Comparison of ENCODE assay signal across 8 mouse cellular contexts in the genomic region with DNA sequence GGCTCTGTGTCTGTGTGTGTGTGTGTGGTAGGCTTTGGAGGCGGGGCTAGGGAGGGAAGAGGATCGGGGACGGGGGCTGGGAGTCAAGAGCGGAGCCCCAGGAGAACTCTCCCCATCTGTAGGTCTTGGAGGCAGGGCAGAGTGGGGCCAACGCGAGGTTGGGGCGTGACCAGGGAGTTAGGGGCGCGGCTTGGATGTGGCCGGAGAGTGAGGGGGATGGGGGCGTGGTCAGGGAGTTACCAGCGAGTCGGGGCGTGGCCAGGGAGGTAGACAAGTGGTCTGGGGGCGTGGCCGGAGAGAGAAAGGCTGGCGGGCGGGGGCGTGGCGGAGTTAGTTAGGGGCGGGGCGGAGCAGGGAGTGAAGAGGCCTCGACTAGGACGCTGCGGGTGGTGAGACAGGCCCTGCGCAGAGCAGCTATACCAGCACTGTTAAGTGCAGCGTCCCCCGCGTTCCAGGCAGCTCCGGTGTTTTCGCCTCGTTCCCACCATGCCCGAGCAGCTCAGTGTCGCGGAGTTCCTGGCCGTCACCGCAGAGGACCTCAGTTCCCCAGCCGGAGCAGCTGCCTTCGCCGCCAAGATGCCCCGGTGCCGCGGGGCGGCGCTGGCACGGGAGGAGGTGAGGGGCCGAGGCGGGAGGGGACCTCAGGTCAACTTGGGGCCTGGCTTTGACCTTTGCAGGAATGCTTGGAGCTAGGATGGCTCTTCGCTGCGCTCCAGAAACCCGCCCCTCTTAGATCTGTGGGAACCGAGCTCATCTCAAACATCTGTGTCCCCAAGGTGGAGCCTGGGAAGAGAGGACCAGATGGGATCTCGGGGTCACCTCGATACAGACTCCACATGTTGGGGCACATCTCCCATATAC. TPM values are rescaled to one million over a fixed set of nuclear protein-coding genes. Genes with fewer than 3 reads are reported as not detected.
DNase-seq lines count a peak whose midpoint lies in the region; ATAC-seq and TF ChIP-seq lines count a peak whose summit lies in the region.

A gene (plus strand): TSS at position 333 of the 861 bp plus-strand sequence.

- peak in 1 of 2 experiments; percentile 30; a peak in 2 of 4 replicates for TF ChIP-seq CTCF in CH12.LX (conservative IDR thresholded peaks at IDR 0.05 in 1 of 2, IDR thresholded peaks at IDR 0.05 in 1 of 2; ENCODE audit: low read depth in 2 of 2, low read length in 2 of 2)
- peak; percentile 20; the same call in 1 of the 2 replicates for TF ChIP-seq CTCF in heart, postnatal 0 days (IDR thresholded peaks at IDR 0.05; ENCODE audit: low read depth)
- TF ChIP-seq CTCF in liver, postnatal 0 days (IDR thresholded peaks at IDR 0.05; ENCODE audit: low read depth), result peak; percentile 37; the same call in 1 of the 2 replicates

- ATAC-seq in forebrain, embryonic 12.5 days (ENCODE audit: low FRiP score), result peak; percentile 91
- ATAC-seq in heart, postnatal 0 days (ENCODE audit: insufficient read depth, low read depth), result peak; percentile 93
- peak; percentile 89 for ATAC-seq in liver, postnatal 0 days
- peak; percentile 88 for ATAC-seq in neural tube, embryonic 14.5 days (ENCODE audit: low read depth)

- peak within 1 kb of the TSS; percentile 31 to 69 (median 45) for H3K4me3 ChIP-seq in CH12.LX (replicated peaks in 1 of 3; ENCODE audit: low read depth in 2 of 3, low read length in 2 of 3, poor library complexity in 1 of 3)
- peak within 1 kb of the TSS; percentile 52 for H3K4me3 ChIP-seq in forebrain, embryonic 12.5 days (replicated peaks)
- H3K4me3 ChIP-seq in heart, postnatal 0 days (ENCODE audit: low read depth, low read length), result peak within 1 kb of the TSS; percentile 60
- H3K4me3 ChIP-seq in liver, postnatal 0 days (ENCODE audit: low read depth, low read length), result peak within 1 kb of the TSS; percentile 55
- peak within 1 kb of the TSS; percentile 56 for H3K4me3 ChIP-seq in neural tube, embryonic 14.5 days (ENCODE audit: low read depth, low read length)

- H3K36me3 ChIP-seq in CH12.LX (replicated peaks in 1 of 2; ENCODE audit: control insufficient read depth in 1 of 2, insufficient read depth in 1 of 2, low read length in 1 of 2), result no peaks in the 10 kb centered on the region
- H3K36me3 ChIP-seq in forebrain, embryonic 12.5 days (replicated peaks), result no peaks in the 10 kb centered on the region
- no peaks in the 10 kb centered on the region for H3K36me3 ChIP-seq in heart, postnatal 0 days (replicated peaks; ENCODE audit: control insufficient read depth, insufficient read depth, low read length)
- H3K36me3 ChIP-seq in liver, postnatal 0 days (replicated peaks; ENCODE audit: insufficient read depth, low read length), result no peaks in the 10 kb centered on the region
- no peaks in the 10 kb centered on the region for H3K36me3 ChIP-seq in neural tube, embryonic 14.5 days (ENCODE audit: control insufficient read depth, insufficient read depth, low read length)

- in situ Hi-C loops in CH12.LX (cut with MboI; ENCODE audit: low pct_ligation_motif_present, low pct_unique_long_range_greater_than_20kb, low sequenced_read_pairs), result loop anchor here (5.0 kb wide), 1 partner anchor 36 kb away; no protein-coding TSS in a partner anchor

- TF ChIP-seq POLR2A in CH12.LX (IDR thresholded peaks at IDR 0.05; ENCODE audit: low read depth, low read length), result no peak

- 1% methylated on average over 54 of the region's 54 CpGs for WGBS in forebrain, embryonic 12.5 days
- under 1% methylated on average over 51 of the region's 54 CpGs for WGBS in heart, postnatal 0 days
- WGBS in liver, postnatal 0 days (ENCODE audit: insufficient replicate concordance), result under 1% methylated on average over 52 of the region's 54 CpGs
- under 1% methylated on average over 45 of the region's 54 CpGs for WGBS in neural tube, embryonic 14.5 days

- peaks cover 3 to 8% of the 10 kb centered on the region in 2 experiments; a peak in 3 of 4 replicates for H3K4me1 ChIP-seq in CH12.LX (ENCODE audit: control insufficient read depth in 1 of 2, insufficient read depth in 2 of 2)
- peaks cover 14% of the 10 kb centered on the region for H3K4me1 ChIP-seq in forebrain, embryonic 12.5 days
- peaks cover 12% of the 10 kb centered on the region for H3K4me1 ChIP-seq in heart, postnatal 0 days (ENCODE audit: control insufficient read depth, insufficient read depth)
- H3K4me1 ChIP-seq in liver, postnatal 0 days (ENCODE audit: insufficient read depth), result peaks cover 17% of the 10 kb centered on the region
- peaks cover 6% of the 10 kb centered on the region; the same call in 1 of the 2 replicates for H3K4me1 ChIP-seq in neural tube, embryonic 14.5 days (ENCODE audit: control insufficient read depth, insufficient read depth, low read length)

- TF ChIP-seq RAD21 in CH12.LX (IDR thresholded peaks at IDR 0.05; ENCODE audit: low read depth, low read length), result no peak

- peaks cover 70% of the 10 kb centered on the region for H3K27me3 ChIP-seq in CH12.LX (replicated peaks)
- H3K27me3 ChIP-seq in forebrain, embryonic 12.5 days, result peaks cover 19% of the 10 kb centered on the region; the same call in 1 of the 2 replicates
- H3K27me3 ChIP-seq in heart, postnatal 0 days (ENCODE audit: control insufficient read depth, insufficient read depth, low read length), result no peaks in the 10 kb centered on the region
- H3K27me3 ChIP-seq in liver, postnatal 0 days (ENCODE audit: insufficient read depth, low read length), result peaks cover 18% of the 10 kb centered on the region
- H3K27me3 ChIP-seq in neural tube, embryonic 14.5 days (ENCODE audit: control insufficient read depth, insufficient read depth, low read length), result no peaks in the 10 kb centered on the region

- dilution Hi-C loops in CH12.LX (cut with MboI; ENCODE audit: extremely low pct_ligation_motif_present, extremely low pct_unique_long_range_greater_than_20kb, low sequenced_read_pairs), result no loop called here

- H3K9ac ChIP-seq in CH12.LX (ENCODE audit: insufficient read depth, low read depth), result peak within 1 kb of the TSS; percentile 55
- peak within 1 kb of the TSS; percentile 74 for H3K9ac ChIP-seq in forebrain, embryonic 12.5 days
- H3K9ac ChIP-seq in heart, postnatal 0 days (replicated peaks; ENCODE audit: low read depth, low read length), result peak within 1 kb of the TSS; percentile 44; the same call in 1 of the 2 replicates
- H3K9ac ChIP-seq in liver, postnatal 0 days (replicated peaks), result peak within 1 kb of the TSS; percentile 72
- H3K9ac ChIP-seq in neural tube, embryonic 14.5 days (replicated peaks; ENCODE audit: low read depth, low read length), result peak within 1 kb of the TSS; percentile 73

- no peak within 1 kb of the TSS for H3K27ac ChIP-seq in CH12.LX (ENCODE audit: insufficient read depth, low read depth)
- H3K27ac ChIP-seq in forebrain, embryonic 12.5 days, result peak within 1 kb of the TSS; percentile 42; the same call in 1 of the 2 replicates
- H3K27ac ChIP-seq in heart, postnatal 0 days (ENCODE audit: low read depth), result 0 out of 2 replicates have a peak within 1 kb of the TSS, but pooled peaks have one; percentile 22
- H3K27ac ChIP-seq in liver, postnatal 0 days (ENCODE audit: low read depth), result peak within 1 kb of the TSS; percentile 59
- H3K27ac ChIP-seq in neural tube, embryonic 14.5 days (ENCODE audit: low read depth, low read length), result peak within 1 kb of the TSS; percentile 34; the same call in 1 of the 2 replicates

- no peaks in the 10 kb centered on the region for H3K9me3 ChIP-seq in CH12.LX (replicated peaks; ENCODE audit: low read length)
- H3K9me3 ChIP-seq in forebrain, embryonic 12.5 days, result no peaks in the 10 kb centered on the region
- no peaks in the 10 kb centered on the region for H3K9me3 ChIP-seq in heart, postnatal 0 days (replicated peaks; ENCODE audit: control insufficient read depth, low read length)
- no peaks in the 10 kb centered on the region for H3K9me3 ChIP-seq in liver, postnatal 0 days (ENCODE audit: low read length)
- no peaks in the 10 kb centered on the region for H3K9me3 ChIP-seq in neural tube, embryonic 14.5 days (ENCODE audit: control insufficient read depth, low read length)

- H3K4me2 ChIP-seq in CH12.LX (ENCODE audit: insufficient read depth, low read depth, poor library complexity, severe bottlenecking), result peak within 1 kb of the TSS; percentile 85
- peak within 1 kb of the TSS; percentile 98 for H3K4me2 ChIP-seq in forebrain, embryonic 12.5 days
- H3K4me2 ChIP-seq in heart, postnatal 0 days (ENCODE audit: low read depth, low read length), result peak within 1 kb of the TSS; percentile 91
- H3K4me2 ChIP-seq in liver, postnatal 0 days (ENCODE audit: low read depth, low read length), result peak within 1 kb of the TSS; percentile 88
- peak within 1 kb of the TSS; percentile 96 for H3K4me2 ChIP-seq in neural tube, embryonic 14.5 days (ENCODE audit: low read depth, low read length)

- no peak for TF ChIP-seq EP300 in CH12.LX (IDR thresholded peaks at IDR 0.05; ENCODE audit: low read length)
- no peak for TF ChIP-seq EP300 in heart, postnatal 0 days (IDR thresholded peaks at IDR 0.05; ENCODE audit: low read depth)
- TF ChIP-seq EP300 in liver, postnatal 0 days (IDR thresholded peaks at IDR 0.05; ENCODE audit: low read depth), result no peak

- no peaks in the 10 kb centered on the region for H3K79me2 ChIP-seq in CH12.LX (replicated peaks; ENCODE audit: control insufficient read depth, extremely low read depth, insufficient read depth, poor library complexity, severe bottlenecking)

- peak; percentile 78 for DNase-seq in CH12.LX (ENCODE audit: extremely low read depth)
- DNase-seq in c-Kit-positive CD71-positive TER-119-negative erythroid progenitor cells, embryonic 14.5 days (ENCODE audit: low read depth), result peak; percentile 91
- peak; percentile 96 for DNase-seq in heart, postnatal 0 days (ENCODE audit: low spot score)
- DNase-seq in kidney, postnatal 4 days, result peak; percentile 100
- peak; percentile 98 for DNase-seq in liver, postnatal 0 days
- DNase-seq in testis, postnatal 10 days (ENCODE audit: low spot score), result peak; percentile 100

TF ChIP-seq in CH12.LX, 34 proteins besides CTCF, POLR2A, EP300 and RAD21 (continues in another document):
- TF ChIP-seq MXI1 (IDR thresholded peaks at IDR 0.05; ENCODE audit: low read depth, low read length) (peak; percentile 63; the same call in 1 of the 2 replicates), MAFK (IDR thresholded peaks at IDR 0.05; ENCODE audit: insufficient replicate concordance, low read length) (no peak), ELF1 (IDR thresholded peaks at IDR 0.05; ENCODE audit: low read depth, low read length) (0 out of 2 replicates have a peak, but pooled peaks have one; percentile 17), KAT2A (IDR thresholded peaks at IDR 0.05; ENCODE audit: insufficient replicate concordance, low read length) (no peak), MAZ (IDR thresholded peaks at IDR 0.05; ENCODE audit: low read depth, low read length) (peak; percentile 55; the same call in 1 of the 2 replicates)

RNA-seq across cellular contexts. Expression of the gene that starts here (rescaled TPM):
- total RNA-seq in CH12.LX (2012; rRNA removed) (0.08 TPM in 2 replicates), CH12.LX (2014; rRNA removed) (not detected in 2 replicates)
- 0.07 TPM in 1 of 2 replicates, not detected in the other for polyA plus RNA-seq in CH12.LX (2012; ENCODE audit: insufficient read length, low read depth)
- 5.9 and 6.4 TPM in 2 replicates for polyA plus RNA-seq in forebrain, embryonic 12.5 days (2016; fragmentation: Nextera tagmentation; extraction: Ambion mirVana)
- total RNA-seq in heart, postnatal 0 days (2014; rRNA removed; ENCODE audit: low replicate concordance), result 2.9 and 3.2 TPM in 2 replicates
- 1.7 and 2.0 TPM in 2 replicates for polyA plus RNA-seq in heart, postnatal 0 days (2015; fragmentation: Nextera tagmentation; extraction: Ambion mirVana)
- 4.5 and 4.8 TPM in 2 replicates for polyA plus RNA-seq in liver, postnatal 0 days (2015; fragmentation: Nextera tagmentation; extraction: Ambion mirVana)
- polyA plus RNA-seq in neural tube, embryonic 14.5 days (2014; fragmentation: Nextera tagmentation; extraction: Ambion mirVana), result 2.4 and 4.8 TPM in 2 replicates

Comparison
In these comparisons a context has a peak if more than half of its experiments do, and no peak if none do; other contexts are left out.
1. Peak in DNase-seq, H3K4me3 ChIP-seq, H3K9ac ChIP-seq and H3K4me2 ChIP-seq in CH12.LX; RNA of the gene not detected or under 1 TPM.